Mouse (Mus musculus): ENCODE measurements around the gene Cdh22.

GRCm38 (mm10) chr2:165179231-165179630 lies 55.4 kb downstream of the Cdh22 start:
- TF ChIP-seq POLR2A (IDR thresholded peaks at IDR 0.05; ENCODE audit: low read depth, low read length) (no peak), CTCF (conservative IDR thresholded peaks at IDR 0.05; ENCODE audit: insufficient read depth, insufficient read length, low read depth, low read length) (no peak)

All from kidney, adult 2 months (tissue).